Mouse (Mus musculus): ENCODE data around the gene Mfsd1.

DNA sequence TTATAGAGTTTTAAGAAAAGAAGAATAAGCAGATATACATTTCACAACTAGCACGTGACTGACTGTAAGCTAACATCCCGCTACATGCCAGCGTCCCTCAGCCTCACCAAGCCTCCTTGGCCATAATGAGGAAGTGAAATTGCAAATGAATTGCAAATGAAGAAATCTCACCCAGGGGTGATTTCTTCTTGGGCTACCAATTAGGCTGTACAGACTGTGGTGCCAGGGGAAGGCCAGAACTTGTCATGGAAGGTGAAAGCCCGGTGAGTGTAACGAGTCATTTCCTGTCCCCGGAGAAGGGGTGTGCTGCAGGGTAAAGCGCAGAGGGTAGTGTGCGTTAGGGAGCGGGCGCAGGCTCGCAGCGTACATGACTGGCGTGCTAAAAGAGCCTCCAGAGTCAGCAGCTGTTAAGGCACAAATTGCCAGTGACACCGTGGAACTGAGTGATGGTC is 25.3 kb upstream of the Mfsd1 start:
- TF ChIP-seq POLR2A (IDR thresholded peaks at IDR 0.05; ENCODE audit: low read depth, low read length) (no peak), CTCF (conservative IDR thresholded peaks at IDR 0.05; ENCODE audit: insufficient read depth, insufficient read length, low read depth, low read length) (no peak)
